Mouse (Mus musculus) embryonic fibroblast, embryonic 13.5 days (primary cell): ENCODE results near the gene Adamts15. TPM values are rescaled to one million over a fixed set of nuclear protein-coding genes. Genes with fewer than 3 reads are reported as not detected.

ENCODE experiments used
- H3K27ac ChIP-seq: 2 replicates; pipeline ENCODE4 v1.5.1; 2012; ENCODE audit warnings: low read length, control low read depth, inconsistent platforms; ENCODE audit not compliant: insufficient read depth
- H3K4me1 ChIP-seq: 2 replicates; pipeline ENCODE4 v1.6.1; 2011; ENCODE audit warnings: low read length; ENCODE audit not compliant: control insufficient read depth, insufficient read depth
- H3K4me3 ChIP-seq: 2 replicates; pipeline ENCODE4 v1.5.1; 2011; ENCODE audit warnings: mild to moderate bottlenecking, control low read depth, low read length; ENCODE audit not compliant: insufficient read depth
- CTCF ChIP-seq: IDR thresholded peaks from 2 replicates; pipeline ENCODE4 v1.5.1; 2011; ENCODE audit warnings: mild to moderate bottlenecking, control low read depth, low read length, moderate library complexity, borderline replicate concordance; ENCODE audit not compliant: insufficient read depth
- POLR2A ChIP-seq: IDR thresholded peaks from 2 replicates; pipeline ENCODE4 v1.6.1; 2011; ENCODE audit warnings: low read depth, mild to moderate bottlenecking, control low read depth, low read length, moderate library complexity
- polyA plus RNA-seq: library from polyadenylated mRNA; stranded (reverse); fragments of >200 nt; gene quantifications from 2 replicates; pipeline ENCODE4 v1.2.4, GENCODE M21; 2011; ENCODE audit warnings: low read depth; ENCODE audit not compliant: missing spikeins, insufficient read length

Adamts15 gene
- polyA plus RNA-seq, 1 experiment, result 4.0 TPM

DNA sequence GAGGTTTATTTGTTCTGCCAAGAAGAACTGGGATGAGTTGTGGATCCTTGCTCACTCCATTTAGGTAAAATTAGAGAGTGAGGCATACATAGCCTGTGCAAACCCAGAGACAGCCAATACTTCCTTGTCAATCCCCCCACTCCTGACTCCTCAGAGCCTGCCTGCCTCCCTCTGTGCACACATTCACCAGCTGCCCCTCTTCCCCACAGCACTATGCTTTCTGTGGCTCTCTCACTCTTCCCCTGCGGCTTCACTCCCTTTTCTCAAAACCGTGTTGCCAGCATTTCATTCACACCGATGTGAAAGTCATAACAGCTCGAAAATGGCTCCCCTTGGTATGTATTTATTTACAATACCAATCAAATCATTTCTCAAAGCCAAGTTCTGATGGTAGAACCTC, 10.1 kb upstream of the Adamts15 start:
- H3K4me1 ChIP-seq, result no peaks in the 10 kb centered on the region
- H3K27ac ChIP-seq, result no peak overlapping the region
- no peak overlapping the region for H3K4me3 ChIP-seq
- TF ChIP-seq POLR2A (no peak), CTCF (no peak)

DNA sequence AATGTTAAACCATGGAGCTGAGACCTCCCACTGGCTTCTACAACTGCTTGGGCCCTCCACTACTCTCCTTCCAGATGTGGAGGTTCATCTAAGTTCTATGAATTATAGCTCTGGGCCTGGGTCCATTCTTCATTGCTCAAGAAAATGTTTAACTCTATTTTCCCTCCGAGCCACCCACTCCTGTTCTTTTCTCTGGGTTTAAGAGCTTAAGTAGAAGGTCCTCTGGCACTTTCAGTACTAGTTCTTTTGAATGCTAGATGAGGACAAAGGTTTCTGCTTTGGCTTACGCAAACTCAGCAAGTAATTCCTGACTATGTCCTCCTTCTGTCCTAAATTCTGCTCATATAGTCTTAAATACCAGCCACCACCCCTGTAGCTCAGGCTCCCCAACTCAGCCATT, 6.5 kb upstream of the Adamts15 start:
- H3K4me1 ChIP-seq, result no peaks in the 10 kb centered on the region
- TF ChIP-seq CTCF (no peak), POLR2A (no peak)
- no peak overlapping the region for H3K4me3 ChIP-seq
- no peak overlapping the region for H3K27ac ChIP-seq

DNA sequence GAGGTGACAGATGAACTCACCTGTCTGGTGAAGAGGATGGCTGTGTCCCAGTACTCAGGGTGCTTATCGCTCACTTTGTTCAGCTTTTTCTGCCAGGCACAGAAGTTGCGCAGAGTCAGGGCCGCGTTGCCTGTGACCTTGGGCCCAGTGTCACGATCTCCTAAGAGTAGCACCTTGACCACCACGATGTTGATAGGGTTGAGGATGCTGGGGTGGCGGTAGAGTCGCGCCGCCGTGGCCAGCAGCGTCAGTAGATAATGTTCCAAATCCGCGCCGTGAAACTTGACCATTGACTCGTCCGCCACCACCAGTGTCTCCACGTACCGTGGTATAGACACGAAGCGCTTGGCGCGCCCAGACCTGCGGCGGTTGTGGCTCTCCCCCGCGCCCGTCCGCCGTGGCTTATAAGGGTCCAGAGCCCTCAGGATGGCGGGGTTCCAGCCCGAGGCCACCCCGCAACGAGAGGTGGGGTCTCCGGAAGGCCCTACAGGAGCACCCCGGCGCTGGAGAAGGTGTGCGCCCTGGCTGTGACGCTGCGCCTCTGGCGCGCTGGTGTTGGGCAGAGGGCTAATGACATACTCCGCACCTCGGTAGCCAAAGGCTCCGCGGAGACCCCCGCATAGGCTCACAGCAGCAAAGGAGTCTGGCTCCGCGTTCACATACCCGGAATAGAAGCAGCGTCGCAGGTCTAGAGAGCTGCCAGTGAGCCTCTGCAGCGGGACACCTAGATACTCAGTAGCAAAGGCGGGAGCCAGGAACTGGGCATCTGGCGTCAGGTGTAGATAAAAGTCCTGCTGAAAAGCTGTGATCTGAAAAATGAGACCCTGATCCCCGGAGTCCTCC, 770 bp downstream of the Adamts15 start:
- Histone ChIP-seq H3K4me3 (peak overlapping the region; percentile 30), H3K27ac (no peak overlapping the region), H3K4me1 (no peaks in the 10 kb centered on the region)
- TF ChIP-seq CTCF, result no peak

DNA sequence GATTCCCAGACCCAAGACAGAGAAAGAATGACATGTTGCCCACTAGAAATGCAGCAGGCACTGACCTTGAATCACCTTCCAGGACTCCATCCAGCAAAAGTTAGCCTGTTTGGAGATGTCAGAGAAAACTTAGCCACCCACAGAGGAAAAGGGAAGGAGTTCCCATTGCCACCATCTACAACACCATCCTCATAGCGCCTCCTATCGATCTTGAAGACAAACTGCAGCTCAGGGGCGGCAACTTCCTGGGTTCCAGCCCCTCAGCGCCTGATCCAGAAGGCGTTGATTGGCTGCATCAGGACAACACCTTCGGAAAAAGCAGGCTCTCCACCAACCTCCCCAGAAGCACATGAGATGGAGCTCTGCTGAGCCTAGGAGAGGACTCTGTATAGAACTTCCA, 1.5 kb downstream of the Adamts15 start:
- TF ChIP-seq CTCF, result no peak
- no peak for TF ChIP-seq POLR2A
- Histone ChIP-seq H3K4me1 (no peaks in the 10 kb centered on the region), H3K4me3 (no peak overlapping the region), H3K27ac (no peak overlapping the region)

DNA sequence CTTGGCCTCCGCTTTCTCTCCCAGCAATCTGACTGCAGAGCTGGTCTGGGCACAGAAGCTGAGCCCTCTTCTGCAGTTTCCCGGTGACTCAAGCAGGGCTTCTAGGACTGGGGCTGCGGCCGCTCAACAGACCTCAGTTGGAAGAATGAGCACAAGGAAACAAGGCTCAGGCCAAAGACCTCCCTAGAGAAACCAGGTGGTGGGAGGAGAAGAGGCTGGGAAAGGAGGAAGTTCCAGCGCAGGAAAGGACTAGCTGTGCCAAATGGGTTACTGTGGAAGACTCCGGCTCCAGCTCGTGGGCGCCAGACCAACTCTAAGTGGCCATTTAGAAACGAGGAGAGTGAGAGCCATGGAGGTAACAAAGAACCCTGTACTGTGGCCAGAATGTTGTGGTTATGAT, 2.6 kb downstream of the Adamts15 start:
- Histone ChIP-seq H3K27ac (no peak overlapping the region), H3K4me1 (no peaks in the 10 kb centered on the region), H3K4me3 (no peak overlapping the region)
- TF ChIP-seq CTCF (no peak), POLR2A (no peak)

DNA sequence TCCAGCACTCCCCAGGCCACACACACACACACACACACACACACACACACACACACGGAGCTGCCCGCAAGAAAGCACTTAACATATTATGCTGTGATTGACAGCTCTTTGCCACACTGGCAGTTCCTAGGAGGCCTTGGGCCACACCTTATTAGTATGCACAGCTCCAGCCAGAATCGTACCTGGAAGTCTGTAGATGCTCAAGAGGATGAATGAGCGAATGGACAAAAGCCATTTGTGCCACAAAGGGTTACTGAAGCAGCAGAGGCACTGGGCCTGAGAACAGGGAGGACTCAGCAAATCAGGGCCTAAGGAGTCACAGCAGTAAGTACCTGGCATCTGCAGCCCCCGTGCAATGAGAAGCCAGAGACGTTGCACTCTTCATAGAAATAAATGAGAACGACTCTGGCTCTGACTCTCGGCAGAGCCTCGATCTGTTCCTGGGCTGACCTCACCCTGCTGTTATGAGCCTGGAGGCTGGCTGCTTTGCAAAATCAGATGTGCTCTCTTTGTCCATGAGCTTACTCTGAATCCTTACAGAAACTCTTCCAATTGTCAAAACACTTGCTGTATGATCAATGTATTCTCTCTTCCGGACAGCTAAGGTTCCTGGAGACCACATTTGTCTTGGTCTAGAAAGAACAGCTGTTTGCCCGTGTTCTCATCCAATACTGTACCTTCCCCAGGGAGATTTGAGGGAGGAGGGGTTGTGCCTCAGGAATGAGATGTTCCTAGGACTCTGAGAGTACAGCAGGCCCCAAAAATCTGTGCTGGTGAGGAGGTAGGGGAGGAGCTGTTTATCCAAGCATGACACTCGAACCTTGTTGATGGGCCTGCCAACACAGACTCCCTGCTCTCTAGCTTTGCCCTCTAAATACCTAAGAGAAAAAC, 3.5 kb downstream of the Adamts15 start:
- Histone ChIP-seq H3K27ac (no peak overlapping the region), H3K4me3 (no peak overlapping the region), H3K4me1 (no peaks in the 10 kb centered on the region)
- TF ChIP-seq POLR2A, result no peak
- TF ChIP-seq CTCF, result no peak

DNA sequence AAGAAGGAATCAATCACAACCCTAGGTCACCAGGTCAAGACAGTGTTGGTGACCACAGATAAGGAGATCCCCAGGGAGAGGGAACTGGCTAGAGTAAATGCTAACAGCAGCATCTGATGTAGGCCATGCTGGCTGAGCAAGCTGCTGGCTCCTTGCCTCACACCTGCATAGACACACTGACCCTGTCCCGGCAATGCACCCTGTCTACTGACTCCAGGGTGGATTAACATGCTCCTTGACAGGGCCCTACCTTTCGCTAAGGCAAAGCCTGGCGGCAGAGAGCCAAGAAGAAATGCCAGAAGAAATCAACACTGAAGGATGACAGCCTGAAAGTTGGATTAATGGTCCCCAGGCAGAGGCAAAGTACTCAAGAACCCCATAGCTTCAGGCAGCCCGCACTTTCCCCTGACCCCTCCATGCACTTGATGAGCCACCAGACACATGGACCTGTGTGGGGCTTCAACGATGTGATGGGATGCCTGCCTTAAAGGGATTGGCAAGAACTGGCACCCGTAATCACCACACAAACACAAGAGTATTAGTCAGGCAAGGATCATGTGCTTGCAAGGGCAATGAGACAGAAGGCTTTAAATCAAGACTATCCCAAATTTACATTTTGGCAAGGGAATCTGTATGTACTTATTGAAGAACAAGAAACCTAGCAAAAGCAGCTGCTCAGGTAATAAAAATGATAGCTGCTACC, 5.8 kb downstream of the Adamts15 start:
- Histone ChIP-seq H3K4me3 (no peak overlapping the region), H3K27ac (no peak overlapping the region)
- TF ChIP-seq POLR2A (no peak), CTCF (no peak)

DNA sequence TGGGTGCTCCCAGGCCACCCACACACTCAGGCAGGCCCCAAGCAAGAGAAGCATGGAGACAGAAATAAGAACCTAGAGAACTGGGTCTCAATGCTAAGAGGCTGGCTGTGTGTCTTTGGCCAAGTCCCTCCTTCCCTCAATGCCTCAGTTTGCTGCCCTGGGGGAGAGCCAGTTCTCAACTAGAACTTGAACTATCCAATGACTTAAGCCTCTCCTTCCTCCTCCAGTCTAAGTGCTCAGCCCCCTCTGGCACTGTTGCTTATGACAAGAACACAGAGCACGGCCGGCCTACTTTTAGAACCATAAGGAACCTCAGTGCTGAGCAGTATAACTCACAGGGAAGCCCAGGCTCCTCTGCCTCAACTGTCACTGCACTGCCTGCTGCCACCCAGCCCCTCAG, 8.0 kb downstream of the Adamts15 start:
- H3K27ac ChIP-seq, result no peak overlapping the region
- no peak for TF ChIP-seq CTCF
- no peak for TF ChIP-seq POLR2A
- no peaks in the 10 kb centered on the region for H3K4me1 ChIP-seq
- H3K4me3 ChIP-seq, result no peak overlapping the region

More for the DNA sequence above, 5.8 kb downstream of the Adamts15 start:
- no peaks in the 10 kb centered on the region for H3K4me1 ChIP-seq

DNA sequence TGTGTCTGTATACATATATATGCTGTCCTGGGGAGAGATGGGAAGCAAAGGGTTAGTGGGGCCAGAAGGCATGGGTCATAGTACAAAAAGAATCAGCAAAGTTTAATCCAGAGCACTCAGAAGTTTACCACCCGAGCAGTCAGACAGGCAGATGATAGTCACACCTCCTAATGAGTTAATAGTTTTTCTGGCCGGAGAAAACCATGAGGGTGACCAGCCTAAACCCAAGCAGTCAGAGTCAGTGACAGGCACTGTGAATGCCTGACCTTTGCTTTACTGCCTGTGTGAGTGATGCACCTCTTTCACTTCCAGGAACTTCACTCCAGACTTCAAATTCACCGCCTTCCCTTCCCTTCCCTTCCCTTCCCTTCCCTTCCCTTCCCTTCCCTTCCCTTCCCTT, 8.8 kb downstream of the Adamts15 start:
- Histone ChIP-seq H3K27ac (no peak overlapping the region), H3K4me1 (no peaks in the 10 kb centered on the region), H3K4me3 (no peak overlapping the region)
- TF ChIP-seq CTCF (no peak), POLR2A (no peak)
